Mouse (Mus musculus) hindbrain, embryonic 14.5 days (tissue): Measurements from ENCODE around the gene Cyp46a1. TPM values are rescaled to one million over a fixed set of nuclear protein-coding genes. Genes with fewer than 3 reads are reported as not detected.

ENCODE experiments used
- ATAC-seq: fragments of 200-750 bp; cut with Nextera tagmentation; 2 replicates; pipeline ENCODE4 v1.8.0; 2017; ENCODE audit warnings: moderate number of reproducible peaks, mild to moderate bottlenecking, moderate TSS enrichment, moderate library complexity; ENCODE audit not compliant: low FRiP score
- DNase-seq: peaks from one replicate; pipeline ENCODE4 v3.0.0-alpha.2; 2015; ENCODE audit warnings: low spot score
- H3K27ac ChIP-seq: fragments of 300-500 bp; sonication (generic); 2 replicates; pipeline ENCODE4 v1.5.1; 2014; ENCODE audit warnings: mild to moderate bottlenecking, moderate library complexity
- H3K27me3 ChIP-seq: fragments of 300-500 bp; sonication (generic); 2 replicates; pipeline ENCODE4 v1.6.1; 2014; ENCODE audit warnings: mild to moderate bottlenecking, low read length, mixed read lengths; ENCODE audit not compliant: control insufficient read depth, insufficient read depth
- H3K36me3 ChIP-seq: fragments of 300-500 bp; sonication (generic); replicated peaks from 2 replicates; pipeline ENCODE4 v1.6.1; 2014; ENCODE audit not compliant: control insufficient read depth, insufficient read depth
- H3K4me1 ChIP-seq: fragments of 300-500 bp; sonication (generic); replicated peaks from 2 replicates; pipeline ENCODE4 v1.6.1; 2014; ENCODE audit warnings: antibody characterized with exemption, low read length, mixed read lengths; ENCODE audit not compliant: control insufficient read depth, insufficient read depth
- H3K4me2 ChIP-seq: fragments of 300-500 bp; sonication (generic); replicated peaks from 2 replicates; pipeline ENCODE4 v1.6.1; 2014; ENCODE audit warnings: mild to moderate bottlenecking, moderate library complexity
- H3K4me3 ChIP-seq: fragments of 300-500 bp; sonication (generic); replicated peaks from 2 replicates; pipeline ENCODE4 v1.5.1; 2014; ENCODE audit warnings: mild to moderate bottlenecking, low read length
- H3K9ac ChIP-seq: fragments of 300-500 bp; sonication (generic); 2 replicates; pipeline ENCODE4 v1.6.1; 2014
- H3K9me3 ChIP-seq: fragments of 300-500 bp; sonication (generic); 2 replicates; pipeline ENCODE4 v1.6.1; 2016; ENCODE audit warnings: low read length; ENCODE audit not compliant: control insufficient read depth
- WGBS: fragments of 180-500 bp; shearing (Covaris S2); extraction: QIAGEN DNeasy Blood & Tissue Kit; methylation state at CpG from one replicate; pipeline ENCODE4 v1.1.7; 2014; 5-methylcytosine and 5-hydroxymethylcytosine counted together
- polyA plus RNA-seq: library from polyadenylated mRNA; unstranded; fragments of >200 nt; fragmentation: Nextera tagmentation; extraction: Ambion mirVana; gene quantifications from 2 replicates; pipeline ENCODE4 v1.2.1, GENCODE M21; 2014

The Cyp46a1 gene
- polyA plus RNA-seq, result 22.7 and 23.5 TPM in 2 replicates

DNA sequence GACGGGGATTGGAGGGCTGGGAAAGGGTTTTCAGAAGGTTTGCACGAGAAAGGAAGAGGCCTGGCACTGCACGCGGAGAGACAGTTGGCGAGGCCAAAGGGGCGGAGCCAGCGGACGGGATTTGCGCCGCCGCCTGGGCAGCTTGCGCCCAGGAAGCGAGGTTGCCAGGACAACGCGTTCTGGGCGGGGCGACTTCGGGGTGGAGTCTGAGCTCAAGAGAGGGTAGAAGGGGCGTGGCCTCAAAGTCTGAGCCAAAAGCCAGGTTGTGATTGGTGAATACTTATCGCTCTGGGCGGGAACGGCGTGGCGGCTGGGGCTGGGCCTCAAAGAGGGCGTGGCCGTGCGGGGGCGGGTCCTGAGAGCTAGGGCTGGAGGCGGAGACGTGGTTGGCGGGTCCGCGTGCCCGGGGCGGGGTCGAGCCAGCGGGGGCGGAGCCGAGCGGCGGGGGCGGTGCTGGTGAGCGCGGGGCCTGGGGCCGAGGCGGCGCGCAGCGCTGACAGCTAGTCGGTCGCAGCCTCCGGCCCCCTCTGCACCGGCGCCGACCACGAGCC is at the start of gene Cyp46a1:
Gene Cyp46a1, plus strand, starts transcription at position 487 of the 551 bp plus-strand sequence.
- ATAC-seq, result peak; percentile 94
- H3K27me3 ChIP-seq, result 0 out of 2 replicates have a peak, but pooled peaks cover 2% of the 10 kb centered on the region
- peak within 1 kb of the TSS; percentile 15 for H3K27ac ChIP-seq
- H3K36me3 ChIP-seq, result no peaks in the 10 kb centered on the region
- H3K9ac ChIP-seq, result peak within 1 kb of the TSS; percentile 64
- peak; percentile 98 for DNase-seq
- WGBS, result under 1% methylated on average over 35 of the region's 56 CpGs
- peak within 1 kb of the TSS; percentile 72 for H3K4me3 ChIP-seq
- H3K4me1 ChIP-seq, result peaks cover 11% of the 10 kb centered on the region
- no peaks in the 10 kb centered on the region for H3K9me3 ChIP-seq
- H3K4me2 ChIP-seq, result peak within 1 kb of the TSS; percentile 92

DNA sequence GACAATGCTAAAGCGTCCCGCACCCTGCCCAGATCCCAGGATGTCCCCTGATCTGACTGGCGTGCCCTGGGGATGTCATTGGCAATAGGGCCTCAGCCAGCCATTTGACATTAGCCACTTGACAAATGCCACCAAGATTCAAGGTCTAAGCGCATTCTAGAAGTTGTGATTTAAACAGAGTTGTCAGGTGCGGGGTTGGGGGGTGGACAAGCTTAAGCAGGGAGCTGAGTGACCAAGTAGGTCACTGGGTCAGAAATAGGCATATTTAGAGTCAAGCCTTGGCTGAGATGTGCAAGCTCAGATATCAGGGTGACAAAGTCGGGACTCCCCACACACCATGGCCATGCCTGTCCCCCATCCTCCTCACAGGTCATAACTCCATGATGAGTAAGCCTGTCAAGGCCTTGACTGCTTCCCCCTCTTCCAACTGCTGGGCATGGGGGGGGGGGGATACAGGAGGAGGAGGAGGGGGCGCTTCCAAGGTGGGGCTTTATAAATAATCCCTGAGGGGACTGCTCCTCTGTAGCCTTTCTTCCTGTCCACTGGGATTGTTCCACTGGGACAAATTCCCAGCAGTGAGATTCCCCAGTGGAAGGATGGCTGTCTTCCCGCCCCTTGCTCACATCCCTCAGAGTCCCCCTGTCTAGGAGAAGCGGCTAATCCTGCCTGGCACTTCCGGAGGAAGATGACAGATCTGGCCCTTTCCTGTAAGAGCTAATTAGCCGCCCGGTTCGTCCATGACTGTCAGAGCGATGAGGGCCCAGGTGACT is 49.5 kb upstream of the Cyp46a1 start:
- H3K9ac ChIP-seq, result 0 out of 2 replicates have a peak overlapping the region, but pooled peaks have one; percentile 20
- 35% methylated on average over 14 of the region's 14 CpGs for WGBS
- H3K4me1 ChIP-seq, result peaks cover 15% of the 10 kb centered on the region
- ATAC-seq, result 0 out of 2 replicates have a peak, but pooled peaks have one; percentile 39
- DNase-seq, result no peak
- peak overlapping the region; percentile 62 for H3K27ac ChIP-seq
- no peaks in the 10 kb centered on the region for H3K9me3 ChIP-seq
- no peak overlapping the region for H3K4me3 ChIP-seq
- H3K4me2 ChIP-seq, result peak overlapping the region; percentile 23
- H3K27me3 ChIP-seq, result no peaks in the 10 kb centered on the region
- no peaks in the 10 kb centered on the region for H3K36me3 ChIP-seq

DNA sequence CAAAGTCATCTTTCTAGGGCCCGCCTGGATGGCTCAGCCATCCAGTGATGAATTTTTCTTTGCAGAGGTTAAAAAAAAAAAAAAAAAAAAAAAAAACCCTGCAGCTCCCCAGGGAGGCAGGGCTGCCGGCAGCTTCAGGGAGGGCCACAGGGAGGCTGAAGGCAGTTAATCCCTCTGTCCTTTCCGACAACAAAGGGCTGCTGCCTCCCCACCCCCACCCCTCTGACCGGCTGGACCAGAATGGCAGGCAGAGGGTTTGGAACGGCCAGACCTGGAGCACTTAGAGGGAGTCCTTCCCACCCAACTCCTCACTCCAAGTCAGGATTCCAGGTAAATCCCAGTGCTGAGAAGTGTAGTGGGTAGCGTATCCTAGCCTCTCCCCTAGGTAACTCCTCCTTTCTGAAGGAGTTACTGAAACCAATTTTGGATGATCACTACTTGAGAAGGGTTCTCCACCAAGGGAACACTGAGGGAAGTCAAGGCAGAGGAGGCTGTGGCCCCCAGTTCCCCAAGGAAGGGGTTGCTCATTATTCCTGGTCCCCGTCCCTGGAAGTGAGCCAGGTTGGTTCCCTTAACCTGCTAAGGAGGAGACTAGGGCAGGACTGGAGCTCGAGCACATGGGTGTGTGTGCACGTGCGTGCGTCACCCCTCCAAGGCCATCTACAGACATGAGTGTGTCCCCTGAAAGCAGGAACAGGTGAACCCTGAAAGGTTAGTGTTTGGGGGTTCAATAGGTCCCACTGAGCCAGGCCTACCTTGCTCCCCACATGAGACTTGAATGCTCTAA is 48.8 kb upstream of the Cyp46a1 start:
- peaks cover 15% of the 10 kb centered on the region for H3K4me1 ChIP-seq
- DNase-seq (no peak), ATAC-seq (0 out of 2 replicates have a peak, but pooled peaks have one; percentile 21)
- H3K4me3 ChIP-seq, result no peak overlapping the region
- H3K9me3 ChIP-seq, result no peaks in the 10 kb centered on the region
- H3K4me2 ChIP-seq, result peak overlapping the region; percentile 23
- WGBS, result 29% methylated on average over 11 of the region's 11 CpGs
- H3K27me3 ChIP-seq, result no peaks in the 10 kb centered on the region
- H3K36me3 ChIP-seq, result no peaks in the 10 kb centered on the region
- H3K9ac ChIP-seq, result peak overlapping the region; percentile 20; the same call in 1 of the 2 replicates
- peak overlapping the region; percentile 62 for H3K27ac ChIP-seq

DNA sequence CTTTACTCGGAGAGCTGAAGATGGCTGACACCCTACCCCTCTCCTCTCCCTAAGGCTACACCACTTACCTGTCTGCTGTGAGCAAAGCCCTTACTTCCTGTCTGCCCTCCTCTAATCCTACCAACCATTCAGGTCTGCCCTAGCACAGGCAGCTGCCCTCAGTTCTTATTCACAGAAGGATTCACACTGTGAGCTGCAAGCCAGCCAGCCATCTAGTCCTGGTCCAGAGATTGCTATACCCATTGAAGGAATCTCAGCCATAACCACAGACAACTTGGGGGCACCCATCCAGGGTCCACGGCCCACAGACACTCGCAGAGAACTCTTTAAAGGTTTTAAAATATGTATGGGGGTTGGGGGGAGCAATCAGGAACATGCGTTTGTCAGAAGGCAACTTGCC is 47.8 kb upstream of the Cyp46a1 start:
- Histone ChIP-seq H3K27ac (no peak overlapping the region), H3K4me3 (no peak overlapping the region), H3K9ac (no peak overlapping the region), H3K36me3 (no peaks in the 10 kb centered on the region), H3K4me2 (no peak overlapping the region), H3K27me3 (no peaks in the 10 kb centered on the region), H3K9me3 (no peaks in the 10 kb centered on the region), H3K4me1 (peaks cover 15% of the 10 kb centered on the region)
- WGBS, result 80% methylated on average over 4 of the region's 4 CpGs
- DNase-seq, result no peak
- ATAC-seq, result no peak

DNA sequence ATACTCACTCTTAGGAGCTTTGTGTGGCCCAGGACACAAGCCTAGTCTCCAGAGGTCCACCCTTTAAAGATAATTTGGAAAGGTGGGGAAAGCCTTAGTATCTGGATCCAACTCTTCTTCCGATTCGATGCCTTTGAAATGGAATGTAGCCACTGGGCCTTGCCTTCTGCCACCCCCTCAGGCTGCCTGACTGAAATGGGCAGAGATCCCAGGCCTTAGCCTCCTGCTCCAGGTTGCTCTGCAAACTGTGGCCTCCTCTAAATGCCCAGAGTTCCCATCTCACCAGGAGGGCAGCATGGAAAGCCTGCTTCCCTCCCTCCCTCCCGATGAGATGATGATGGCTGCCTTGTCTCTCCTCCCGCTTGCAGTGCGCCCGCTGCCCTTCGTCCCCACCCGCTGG is 47.2 kb upstream of the Cyp46a1 start:
- Histone ChIP-seq H3K9me3 (no peaks in the 10 kb centered on the region), H3K4me1 (peaks cover 15% of the 10 kb centered on the region), H3K36me3 (no peaks in the 10 kb centered on the region), H3K27me3 (no peaks in the 10 kb centered on the region), H3K9ac (no peak overlapping the region), H3K4me2 (no peak overlapping the region), H3K27ac (no peak overlapping the region), H3K4me3 (no peak overlapping the region)
- 93% methylated on average over 8 of the region's 8 CpGs for WGBS
- ATAC-seq (no peak), DNase-seq (no peak)

DNA sequence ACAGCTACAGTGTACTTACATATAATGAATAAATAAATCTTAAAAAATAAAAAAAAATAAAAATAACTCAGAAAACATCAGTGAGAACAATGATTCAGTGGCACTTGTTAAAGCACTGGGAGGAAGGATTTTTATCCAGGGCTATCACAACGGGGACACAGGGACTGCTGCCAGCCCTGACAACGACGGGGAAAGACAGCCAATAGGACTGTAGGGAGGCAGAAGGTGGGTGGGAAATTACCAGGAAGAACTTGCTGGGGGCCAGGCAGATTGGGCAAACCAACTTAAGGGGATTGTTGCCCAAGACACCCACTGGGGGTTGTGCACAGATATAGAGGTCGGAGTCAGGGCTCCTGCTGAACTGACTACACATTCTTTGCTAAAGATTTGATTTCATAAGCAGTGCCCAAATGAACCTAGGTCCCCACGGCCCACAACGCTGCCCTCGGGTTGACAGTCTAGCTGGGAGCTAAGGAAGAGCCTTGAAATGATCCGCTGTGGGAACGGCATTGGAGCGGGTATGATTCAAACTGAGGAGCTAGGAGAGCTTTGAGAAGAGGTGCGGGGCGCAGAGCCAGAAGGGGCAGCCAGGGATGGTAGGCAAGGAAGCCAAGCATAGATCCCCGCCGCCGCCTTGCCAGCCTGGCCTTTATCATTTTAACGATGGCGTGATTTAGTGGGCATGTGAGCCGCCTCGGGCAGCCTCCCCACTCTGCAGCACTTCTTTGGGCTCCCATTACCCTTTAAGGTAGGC is 45.9 kb upstream of the Cyp46a1 start:
- Histone ChIP-seq H3K4me3 (no peak overlapping the region), H3K9ac (no peak overlapping the region), H3K9me3 (no peaks in the 10 kb centered on the region), H3K27me3 (no peaks in the 10 kb centered on the region), H3K27ac (no peak overlapping the region), H3K4me2 (no peak overlapping the region), H3K36me3 (no peaks in the 10 kb centered on the region), H3K4me1 (peaks cover 22% of the 10 kb centered on the region)
- 74% methylated on average over 19 of the region's 19 CpGs for WGBS
- no peak for DNase-seq
- ATAC-seq, result no peak

DNA sequence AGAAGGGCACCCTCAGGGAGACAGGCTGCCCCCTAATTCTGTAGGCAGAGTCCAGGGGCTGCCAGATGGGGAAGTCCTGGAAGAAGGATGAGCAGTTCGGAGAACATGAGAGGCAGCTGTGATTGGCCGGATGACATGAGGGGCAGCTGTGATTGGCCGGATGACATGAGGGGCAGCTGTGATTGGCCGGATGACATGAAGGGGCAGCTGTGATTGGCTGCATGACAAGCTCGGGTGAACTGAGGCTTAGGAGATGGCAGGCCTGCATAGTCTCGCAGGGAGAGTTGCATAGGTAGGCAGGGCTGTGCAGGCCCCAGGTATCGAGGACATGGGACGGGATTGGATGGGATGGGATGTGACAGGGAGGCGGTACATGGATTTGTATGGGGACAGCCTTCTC is 41.8 kb upstream of the Cyp46a1 start:
- no peaks in the 10 kb centered on the region for H3K9me3 ChIP-seq
- peak overlapping the region; percentile 43 for H3K4me2 ChIP-seq
- peak; percentile 78 for ATAC-seq
- peak; percentile 57 for DNase-seq
- WGBS, result 8% methylated on average over 9 of the region's 9 CpGs
- no peak overlapping the region for H3K4me3 ChIP-seq
- H3K36me3 ChIP-seq, result no peaks in the 10 kb centered on the region
- H3K27ac ChIP-seq, result no peak overlapping the region
- H3K4me1 ChIP-seq, result peaks cover 7% of the 10 kb centered on the region
- H3K27me3 ChIP-seq, result no peaks in the 10 kb centered on the region
- H3K9ac ChIP-seq, result no peak overlapping the region

DNA sequence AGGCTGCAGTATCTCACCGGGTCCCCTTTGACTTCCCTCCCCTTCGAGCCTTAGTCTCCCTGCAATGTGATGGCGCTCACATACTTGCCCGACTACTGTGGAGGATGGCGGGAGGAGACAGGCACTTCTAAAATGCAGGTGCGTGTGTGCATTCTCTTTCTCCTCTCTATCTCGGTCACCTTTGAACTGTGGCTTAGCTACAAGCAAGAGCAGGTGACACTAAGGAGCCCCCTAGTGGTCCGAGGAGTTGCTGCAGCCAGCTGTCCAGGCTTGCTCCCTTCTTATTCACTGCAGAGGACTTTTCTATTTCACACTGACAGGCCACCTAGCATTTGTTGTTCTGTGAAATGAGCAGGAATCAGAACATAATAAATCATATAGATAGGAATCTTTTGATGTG is 41.2 kb upstream of the Cyp46a1 start:
- ATAC-seq (peak; percentile 53; the same call in 1 of the 2 replicates), DNase-seq (peak; percentile 79)
- no peak overlapping the region for H3K27ac ChIP-seq
- H3K4me2 ChIP-seq, result peak overlapping the region; percentile 43
- H3K4me1 ChIP-seq, result peaks cover 7% of the 10 kb centered on the region
- no peak overlapping the region for H3K4me3 ChIP-seq
- WGBS, result 2% methylated on average over 8 of the region's 8 CpGs
- no peak overlapping the region for H3K9ac ChIP-seq
- H3K9me3 ChIP-seq, result no peaks in the 10 kb centered on the region
- no peaks in the 10 kb centered on the region for H3K27me3 ChIP-seq
- H3K36me3 ChIP-seq, result no peaks in the 10 kb centered on the region
